Mouse (Mus musculus) erythroblast, embryonic 14.5 days (primary cell): Measurements from ENCODE around the gene Rgs9.

ENCODE experiments used
- GATA1 ChIP-seq: IDR thresholded peaks from 2 replicates; pipeline ENCODE4 v1.6.1; 2012; ENCODE audit warnings: low read length, inconsistent platforms, mixed read lengths
- TAL1 ChIP-seq: IDR thresholded peaks from 3 replicates; pipeline ENCODE4 v1.6.1; 2012; ENCODE audit warnings: low read length, inconsistent platforms, mixed read lengths

DNA sequence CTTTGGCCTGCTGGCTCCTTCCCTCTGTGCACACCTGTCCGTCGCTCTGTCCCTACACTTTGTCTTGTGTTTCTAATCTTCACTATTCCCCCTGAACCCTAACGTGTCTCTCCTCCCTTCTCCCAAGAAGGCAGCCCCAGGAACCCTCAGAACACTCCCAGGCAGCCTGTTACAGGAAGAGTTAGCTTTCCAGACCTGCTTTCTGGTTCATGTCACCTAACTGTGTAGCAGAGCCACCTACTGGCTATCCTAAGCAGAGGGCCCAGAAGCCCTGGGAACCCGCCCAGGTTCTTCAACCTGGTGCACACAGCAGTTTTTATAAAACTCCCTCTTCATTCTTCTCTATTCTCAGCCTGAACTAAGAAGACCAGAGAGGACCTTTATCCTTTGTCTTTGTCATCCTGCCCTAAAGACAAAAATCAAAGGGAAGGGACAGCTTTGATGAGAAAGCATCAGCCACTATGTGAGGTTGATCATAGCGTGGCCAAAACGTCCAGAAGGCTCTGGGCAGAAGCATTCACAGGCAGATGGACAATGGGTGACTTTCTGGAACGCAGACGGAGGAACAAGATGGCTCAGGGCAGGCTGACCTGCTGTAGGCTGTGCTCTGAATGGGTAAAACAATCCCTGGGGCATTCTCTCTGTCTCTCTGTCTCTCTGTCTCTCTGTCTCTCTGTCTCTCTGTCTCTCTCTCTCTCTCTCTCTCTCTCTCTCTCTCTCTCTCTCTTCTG lies 119.0 kb downstream of the Rgs9 start:
- TF ChIP-seq TAL1 (no peak), GATA1 (no peak)
